Mouse (Mus musculus) midbrain, embryonic 15.5 days (tissue): Measurements from ENCODE around the gene Gsc2. TPM values are rescaled to one million over a fixed set of nuclear protein-coding genes. Genes with fewer than 3 reads are reported as not detected.

Experiments used
- ATAC-seq: fragments of 200-750 bp; cut with Nextera tagmentation; replicated peaks from 2 replicates; pipeline ENCODE4 v1.8.0; 2017; ENCODE audit warnings: moderate TSS enrichment
- H3K27ac ChIP-seq: fragments of 300-500 bp; sonication (generic); 2 replicates; pipeline ENCODE4 v1.5.1; 2015; ENCODE audit warnings: mild to moderate bottlenecking, inconsistent platforms
- H3K27me3 ChIP-seq: fragments of 300-500 bp; sonication (generic); replicated peaks from 2 replicates; pipeline ENCODE4 v1.6.1; 2015; ENCODE audit warnings: inconsistent platforms
- H3K36me3 ChIP-seq: fragments of 300-500 bp; sonication (generic); replicated peaks from 2 replicates; pipeline ENCODE4 v1.6.1; 2015; ENCODE audit warnings: inconsistent platforms
- H3K4me1 ChIP-seq: fragments of 300-500 bp; sonication (generic); 2 replicates; pipeline ENCODE4 v1.6.1; 2015; ENCODE audit warnings: inconsistent platforms
- H3K4me2 ChIP-seq: fragments of 300-500 bp; sonication (generic); 2 replicates; pipeline ENCODE4 v1.6.1; 2015; ENCODE audit warnings: inconsistent platforms, mild to moderate bottlenecking, moderate library complexity
- H3K4me3 ChIP-seq: fragments of 300-500 bp; sonication (generic); 2 replicates; pipeline ENCODE4 v1.5.1; 2015; ENCODE audit warnings: mild to moderate bottlenecking, inconsistent platforms
- H3K9ac ChIP-seq: fragments of 300-500 bp; sonication (generic); 2 replicates; pipeline ENCODE4 v1.6.1; 2015; ENCODE audit warnings: mild to moderate bottlenecking, inconsistent platforms
- H3K9me3 ChIP-seq: fragments of 300-500 bp; sonication (generic); 2 replicates; pipeline ENCODE4 v1.6.1; 2016; ENCODE audit warnings: inconsistent platforms
- WGBS: fragments of 180-500 bp; shearing (Covaris S2); methylation state at CpG from one replicate; pipeline ENCODE4 v1.1.7; 2015; ENCODE audit warnings: mixed read lengths; 5-methylcytosine and 5-hydroxymethylcytosine counted together
- polyA plus RNA-seq: library from polyadenylated mRNA; unstranded; fragments of >200 nt; fragmentation: Nextera tagmentation; extraction: Ambion mirVana; gene quantifications from 2 replicates; pipeline ENCODE4 v1.2.1, GENCODE M21; 2015

The Gsc2 gene
- polyA plus RNA-seq, 1 experiment from 2014 or later = 1.1 TPM

DNA sequence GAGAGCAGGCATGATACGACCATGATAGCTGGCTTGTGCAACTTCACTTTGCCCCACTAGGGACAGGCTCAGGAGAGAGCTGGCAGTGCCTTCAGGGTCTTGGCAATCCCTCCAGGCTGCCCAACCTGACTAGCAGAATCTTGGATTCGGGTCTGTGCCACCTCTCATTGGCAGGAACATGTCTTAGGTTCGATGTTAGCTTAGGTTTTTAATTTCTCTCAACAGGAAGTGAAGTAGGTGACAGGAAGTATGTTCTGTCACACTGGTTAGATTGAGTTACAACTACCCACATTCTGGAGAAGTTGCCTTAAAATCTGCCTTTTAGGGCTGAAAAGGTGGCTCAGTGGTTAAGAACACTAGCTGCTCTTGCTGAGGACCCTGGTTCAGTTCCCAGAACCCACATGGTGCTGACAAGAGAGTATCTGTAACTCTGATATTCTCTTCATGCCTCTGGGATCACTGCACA lies 19.6 kb upstream of the Gsc2 start:
- ATAC-seq = no peak
- 0 out of 2 replicates have a peak, but pooled peaks cover 3% of the 10 kb centered on the region for H3K27me3 ChIP-seq
- no peak overlapping the region for H3K4me3 ChIP-seq
- H3K27ac ChIP-seq = no peak overlapping the region
- H3K9ac ChIP-seq = no peak overlapping the region
- H3K36me3 ChIP-seq = no peaks in the 10 kb centered on the region
- H3K9me3 ChIP-seq = no peaks in the 10 kb centered on the region
- no peak overlapping the region for H3K4me2 ChIP-seq
- WGBS = 55% methylated on average over 3 of the region's 3 CpGs
- no peaks in the 10 kb centered on the region; the same call in 1 of the 2 replicates for H3K4me1 ChIP-seq

DNA sequence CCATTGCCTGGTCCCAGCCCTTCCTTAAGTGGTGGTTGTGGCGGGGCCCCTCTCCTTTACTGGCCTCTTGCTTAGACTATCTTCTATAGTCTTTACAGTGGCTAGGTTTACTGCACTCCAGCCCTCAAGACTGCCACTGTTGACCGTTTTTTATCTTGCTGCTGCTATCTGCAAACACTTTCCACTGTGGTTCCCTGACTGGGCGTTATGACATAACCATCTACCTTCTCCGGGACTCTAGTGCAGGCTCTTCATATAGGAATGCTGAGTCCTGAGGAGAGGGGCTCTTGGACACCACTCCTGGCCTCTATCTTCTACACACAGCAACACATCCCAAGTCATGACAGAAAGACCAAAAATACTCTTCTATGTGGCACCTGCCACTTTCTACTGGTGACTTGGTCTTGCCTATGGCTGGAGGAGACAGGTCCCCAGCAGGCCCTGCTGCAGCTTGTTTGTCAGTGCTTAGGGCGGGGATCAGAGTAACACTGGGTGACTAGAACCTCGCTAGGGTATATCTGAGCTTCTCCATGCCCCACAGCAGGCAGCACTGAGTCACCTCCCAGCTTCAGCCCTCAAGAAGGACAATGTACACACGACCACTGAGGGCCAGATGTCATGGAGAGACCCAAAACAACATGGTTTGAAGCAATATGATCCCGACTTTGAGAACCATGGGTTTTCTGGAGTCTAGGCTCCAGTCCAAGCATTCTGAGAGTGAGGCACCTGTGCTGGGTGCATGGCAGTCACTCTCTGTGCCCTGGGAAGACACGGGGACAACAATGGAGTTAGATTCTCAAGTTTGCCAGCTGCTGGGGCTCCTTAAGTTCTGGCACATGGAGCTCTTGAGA lies 19.0 kb upstream of the Gsc2 start:
- Histone ChIP-seq H3K9ac (no peak overlapping the region), H3K4me2 (no peak overlapping the region), H3K9me3 (no peaks in the 10 kb centered on the region), H3K27me3 (0 out of 2 replicates have a peak, but pooled peaks cover 3% of the 10 kb centered on the region), H3K36me3 (no peaks in the 10 kb centered on the region), H3K4me3 (no peak overlapping the region), H3K4me1 (peaks cover 2% of the 10 kb centered on the region), H3K27ac (no peak overlapping the region)
- WGBS = 72% methylated on average over 9 of the region's 9 CpGs
- ATAC-seq = no peak

DNA sequence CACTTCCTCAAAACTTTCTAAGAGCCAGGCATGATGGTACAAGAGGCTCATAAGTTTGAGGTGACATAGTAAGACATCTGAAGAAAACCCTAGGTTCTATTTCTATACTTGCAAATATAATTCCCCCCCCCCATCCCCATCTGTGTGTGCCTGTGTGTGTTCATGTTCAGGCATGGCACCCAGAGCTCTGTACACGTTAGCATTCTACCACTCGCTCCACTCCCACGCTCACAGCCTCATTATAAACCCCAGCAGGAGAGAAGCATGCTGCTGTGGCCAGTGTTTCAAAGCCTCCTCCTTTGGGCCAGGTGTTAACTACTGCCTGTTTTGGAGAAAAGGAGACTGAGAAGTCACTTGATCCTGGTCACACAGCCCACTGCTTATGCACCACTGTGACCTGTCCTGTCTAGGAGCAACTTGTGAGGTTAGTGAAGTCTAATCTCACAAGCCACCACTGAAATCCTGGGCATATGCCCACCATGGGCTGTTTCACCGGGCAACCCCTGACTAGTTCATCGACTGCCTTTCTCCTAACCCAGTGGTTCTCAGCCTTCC lies 17.1 kb upstream of the Gsc2 start:
- Histone ChIP-seq H3K4me1 (peaks cover 11% of the 10 kb centered on the region), H3K27ac (no peak overlapping the region), H3K36me3 (no peaks in the 10 kb centered on the region), H3K27me3 (0 out of 2 replicates have a peak, but pooled peaks cover 3% of the 10 kb centered on the region), H3K9me3 (no peaks in the 10 kb centered on the region), H3K4me2 (no peak overlapping the region), H3K9ac (no peak overlapping the region), H3K4me3 (no peak overlapping the region)
- no peak for ATAC-seq
- 75% methylated on average over 5 of the region's 5 CpGs for WGBS

DNA sequence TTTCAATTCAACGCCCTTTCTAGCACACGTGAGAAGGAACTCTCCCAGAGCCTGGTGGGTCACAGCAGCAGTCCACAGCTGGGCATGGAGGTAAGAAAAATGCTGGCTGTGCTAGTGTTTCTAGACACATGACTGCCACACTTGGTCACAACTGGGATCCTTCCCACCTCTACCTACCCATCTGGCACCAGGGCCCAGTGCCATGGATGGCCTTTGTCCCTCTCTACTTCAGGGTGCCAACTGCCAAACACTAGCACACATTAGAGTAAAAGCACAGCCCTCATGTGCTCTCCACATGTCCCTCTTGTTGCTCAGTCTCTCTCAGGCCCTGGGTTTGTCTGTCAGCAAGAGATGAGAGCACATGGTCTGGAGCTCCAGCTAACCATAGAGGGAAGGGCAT lies 14.8 kb upstream of the Gsc2 start:
- Histone ChIP-seq H3K9me3 (no peaks in the 10 kb centered on the region), H3K4me2 (no peak overlapping the region), H3K9ac (no peak overlapping the region), H3K27ac (no peak overlapping the region), H3K4me1 (peaks cover 25% of the 10 kb centered on the region), H3K4me3 (no peak overlapping the region), H3K27me3 (no peaks in the 10 kb centered on the region), H3K36me3 (no peaks in the 10 kb centered on the region; the same call in 1 of the 2 replicates)
- 37% methylated on average over 2 of the region's 2 CpGs for WGBS
- ATAC-seq = no peak

DNA sequence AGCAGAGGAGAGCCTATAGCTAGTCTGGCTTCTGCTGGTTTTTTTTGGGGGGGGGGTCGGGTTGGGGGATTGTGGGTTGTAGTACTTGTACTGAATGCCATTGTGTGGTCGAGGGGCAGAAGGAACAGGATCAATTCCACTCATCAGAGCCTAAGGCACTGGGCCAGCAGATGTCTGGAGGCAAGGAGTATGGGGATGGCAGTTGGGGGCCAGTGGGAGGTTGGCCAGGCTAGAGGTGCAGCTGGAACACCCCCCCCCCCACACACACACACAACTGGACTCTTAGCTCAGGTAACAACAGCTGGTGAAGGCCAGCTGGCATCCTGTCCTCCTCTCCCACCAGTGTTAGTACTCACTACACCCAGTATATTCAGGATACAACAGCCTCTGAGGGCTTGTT lies 14.4 kb upstream of the Gsc2 start:
- Histone ChIP-seq H3K9ac (no peak overlapping the region), H3K27ac (peak overlapping the region; percentile 92), H3K4me1 (peaks cover 25% of the 10 kb centered on the region), H3K36me3 (no peaks in the 10 kb centered on the region; the same call in 1 of the 2 replicates), H3K27me3 (no peaks in the 10 kb centered on the region), H3K4me3 (peak overlapping the region; percentile 85; the same call in 1 of the 2 replicates), H3K4me2 (peak overlapping the region; percentile 91), H3K9me3 (no peaks in the 10 kb centered on the region)
- 6% methylated on average over 2 of the region's 2 CpGs for WGBS
- ATAC-seq = peak; percentile 4

DNA sequence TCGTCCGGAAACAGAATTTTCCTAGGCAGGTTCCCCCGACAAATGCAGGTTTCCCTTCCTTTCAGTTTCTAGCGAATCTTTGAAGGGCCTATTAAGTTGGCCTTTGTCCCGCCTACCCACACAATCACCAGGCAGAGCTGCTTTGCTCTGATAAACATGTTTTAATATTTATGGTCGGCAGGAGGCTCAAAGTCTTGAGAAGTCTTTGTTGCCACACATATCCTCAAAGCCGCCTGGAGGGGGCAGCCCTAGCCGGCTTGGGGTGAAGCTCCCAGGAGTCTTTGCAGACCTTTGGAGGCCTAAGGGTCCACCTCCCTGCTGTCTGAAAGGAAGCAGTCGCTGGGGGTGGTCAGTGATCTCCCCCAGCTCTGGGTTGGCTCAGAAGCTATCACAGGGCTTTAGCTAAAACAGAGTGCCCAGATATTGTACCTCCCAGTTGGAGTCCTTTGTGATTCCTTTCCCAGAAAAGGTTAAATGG lies 13.8 kb upstream of the Gsc2 start:
- Histone ChIP-seq H3K4me1 (peaks cover 26% of the 10 kb centered on the region), H3K27me3 (no peaks in the 10 kb centered on the region), H3K27ac (peak overlapping the region; percentile 92), H3K9ac (peak overlapping the region; percentile 84), H3K36me3 (no peaks in the 10 kb centered on the region; the same call in 1 of the 2 replicates), H3K4me3 (peak overlapping the region; percentile 85), H3K4me2 (peak overlapping the region; percentile 91), H3K9me3 (no peaks in the 10 kb centered on the region)
- WGBS = under 1% methylated on average over 9 of the region's 9 CpGs
- ATAC-seq = peak; percentile 65

DNA sequence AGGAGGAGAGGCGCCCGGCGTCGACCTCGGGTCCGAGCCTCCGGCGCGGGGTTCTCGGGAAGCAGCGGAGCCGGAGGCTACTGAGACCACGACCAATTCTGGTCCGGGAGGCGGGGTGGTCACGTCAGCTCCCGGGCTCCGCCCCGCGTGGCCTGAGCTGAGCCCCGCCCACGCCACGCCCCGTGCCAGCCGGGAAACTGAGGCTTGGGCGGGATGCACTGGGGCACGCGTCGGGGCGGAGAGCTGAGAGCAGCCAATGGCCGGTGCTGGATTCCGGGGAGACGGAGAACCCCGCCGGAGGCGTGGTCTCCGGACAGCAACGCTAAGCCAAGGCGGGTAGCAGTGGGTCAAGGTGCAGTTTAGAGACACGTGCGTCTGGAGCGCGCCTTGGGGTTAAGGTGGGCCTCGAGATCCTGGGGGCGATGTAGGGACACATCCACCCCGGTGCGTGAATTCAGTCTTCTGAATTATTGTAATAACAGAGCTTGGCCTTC lies 13.3 kb upstream of the Gsc2 start, which contains the start of gene Slc25a1:
Gene Slc25a1, minus strand, starts transcription at position 133 of the 494 bp plus-strand sequence.
- under 1% methylated on average over 47 of the region's 47 CpGs for WGBS
- H3K9ac ChIP-seq = peak within 1 kb of the TSS; percentile 84
- peaks cover 31% of the 10 kb centered on the region for H3K4me1 ChIP-seq
- no peaks in the 10 kb centered on the region for H3K9me3 ChIP-seq
- peak within 1 kb of the TSS; percentile 92 for H3K27ac ChIP-seq
- peak within 1 kb of the TSS; percentile 91 for H3K4me2 ChIP-seq
- H3K27me3 ChIP-seq = no peaks in the 10 kb centered on the region
- H3K36me3 ChIP-seq = no peaks in the 10 kb centered on the region; the same call in 1 of the 2 replicates
- ATAC-seq = peak; percentile 89
- peak within 1 kb of the TSS; percentile 85 for H3K4me3 ChIP-seq

DNA sequence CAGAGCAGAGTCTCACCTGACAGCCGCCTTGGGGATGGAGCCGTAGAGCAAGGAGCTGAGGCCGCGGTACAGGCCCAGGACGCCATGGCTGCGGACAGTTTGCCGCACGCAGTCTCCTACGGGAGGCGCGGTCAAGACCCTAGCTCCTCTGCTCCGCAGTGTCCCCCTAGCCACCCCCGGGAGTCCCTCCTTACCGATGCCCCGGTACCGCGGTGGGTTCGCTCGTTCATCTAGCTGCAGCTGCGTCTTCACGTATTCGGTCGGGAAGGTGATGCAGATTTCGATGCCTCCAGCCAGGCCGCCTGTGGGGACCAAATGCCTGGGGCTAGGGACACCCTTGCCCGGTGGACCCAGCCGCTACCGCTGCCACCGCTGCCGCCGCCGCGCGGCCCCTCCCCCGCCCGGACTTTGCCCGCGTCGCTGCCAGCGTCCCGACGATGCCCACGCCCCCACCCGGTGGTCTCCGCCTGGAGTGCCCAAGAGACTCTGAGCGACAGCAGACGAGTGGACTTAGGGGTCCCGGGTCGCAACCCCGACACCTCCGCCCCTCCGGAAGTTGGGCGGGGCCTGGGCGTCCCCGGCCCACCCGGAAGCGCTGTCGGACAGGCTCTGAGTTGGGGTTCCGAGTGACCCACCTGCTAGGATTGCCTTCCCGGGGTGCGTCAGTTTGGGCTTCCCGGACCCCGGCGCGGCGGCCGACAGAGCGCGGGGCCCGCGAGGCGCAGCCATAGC lies 12.7 kb upstream of the Gsc2 start:
- H3K27me3 ChIP-seq = no peaks in the 10 kb centered on the region
- under 1% methylated on average over 65 of the region's 72 CpGs for WGBS
- H3K4me1 ChIP-seq = peaks cover 37% of the 10 kb centered on the region
- H3K36me3 ChIP-seq = no peaks in the 10 kb centered on the region; the same call in 1 of the 2 replicates
- ATAC-seq = peak; percentile 35
- H3K27ac ChIP-seq = peak overlapping the region; percentile 92
- peak overlapping the region; percentile 91 for H3K4me2 ChIP-seq
- no peaks in the 10 kb centered on the region for H3K9me3 ChIP-seq
- H3K4me3 ChIP-seq = peak overlapping the region; percentile 85
- peak overlapping the region; percentile 84 for H3K9ac ChIP-seq

DNA sequence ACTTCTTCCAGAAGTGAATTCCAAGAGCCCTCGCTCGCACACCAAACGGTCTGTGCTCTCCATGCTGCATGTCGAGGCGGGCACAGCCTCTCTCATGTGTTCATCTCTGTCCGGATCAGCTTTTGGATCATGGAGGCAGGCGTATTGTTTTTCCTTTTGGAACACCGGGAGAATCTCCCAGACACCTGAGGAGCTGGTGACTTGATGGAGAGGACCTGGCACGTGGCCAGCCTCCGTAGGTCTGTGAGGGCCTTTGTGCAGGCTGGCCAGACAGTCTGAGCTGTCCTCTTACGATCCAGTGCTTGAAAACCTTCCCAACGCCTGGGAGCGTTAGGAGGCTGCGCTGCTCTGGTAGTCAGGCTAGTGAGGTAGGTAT lies 7.3 kb upstream of the Gsc2 start:
- WGBS = 1% methylated on average over 14 of the region's 14 CpGs
- peaks cover 43% of the 10 kb centered on the region for H3K4me1 ChIP-seq

DNA sequence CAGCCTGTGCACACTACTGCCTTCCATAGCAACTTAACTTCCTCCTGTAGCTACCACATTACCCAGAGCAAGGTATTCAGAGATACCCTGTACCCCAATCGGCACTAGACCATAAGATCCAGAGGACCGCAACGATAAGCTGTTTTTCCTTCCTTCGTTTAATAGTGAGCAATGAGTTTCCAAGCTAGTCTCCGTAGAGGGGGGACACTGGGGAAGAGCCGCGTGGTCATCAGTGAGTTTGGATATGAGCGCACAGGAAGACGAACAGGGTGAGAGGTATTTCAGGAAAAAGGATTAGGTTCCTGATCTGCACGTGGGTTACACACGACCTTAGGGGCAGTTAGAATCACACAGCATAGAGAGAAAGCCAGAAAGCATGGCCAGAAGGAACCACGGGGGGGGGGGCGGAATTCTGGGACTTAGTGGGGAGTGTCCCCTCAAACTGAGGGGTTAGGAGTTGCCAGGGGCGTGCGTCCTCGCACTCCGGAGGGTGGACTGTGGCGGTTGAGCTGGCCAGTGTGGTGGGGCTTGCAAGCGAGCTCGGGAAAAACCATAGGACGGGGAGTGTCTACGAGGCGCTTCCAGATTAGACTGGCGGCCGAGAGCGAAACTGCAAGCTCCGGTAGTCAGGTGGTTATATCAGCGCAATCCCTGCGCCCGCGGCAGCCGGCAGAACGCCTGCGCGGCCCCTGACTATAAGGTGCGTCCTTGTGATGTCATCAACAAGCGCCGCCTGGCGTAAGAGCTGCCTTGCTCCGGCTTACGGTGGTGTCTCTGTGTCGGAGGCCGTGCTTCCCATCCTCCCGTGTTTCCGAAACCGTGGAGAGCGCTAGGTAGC lies 6.7 kb upstream of the Gsc2 start:
- Histone ChIP-seq H3K4me3 (peak overlapping the region; percentile 84), H3K27ac (peak overlapping the region; percentile 89), H3K4me1 (peaks cover 37% of the 10 kb centered on the region), H3K9ac (peak overlapping the region; percentile 97), H3K27me3 (peaks cover 19% of the 10 kb centered on the region), H3K4me2 (peak overlapping the region; percentile 97), H3K36me3 (no peaks in the 10 kb centered on the region; the same call in 1 of the 2 replicates), H3K9me3 (no peaks in the 10 kb centered on the region)
- peak; percentile 94 for ATAC-seq
- WGBS = under 1% methylated on average over 47 of the region's 47 CpGs

More for the DNA sequence above, 7.3 kb upstream of the Gsc2 start:
- peak; percentile 24 for ATAC-seq
- Histone ChIP-seq H3K27ac (peak overlapping the region; percentile 89), H3K9ac (peak overlapping the region; percentile 97), H3K4me2 (peak overlapping the region; percentile 97), H3K9me3 (no peaks in the 10 kb centered on the region), H3K4me3 (peak overlapping the region; percentile 84), H3K36me3 (no peaks in the 10 kb centered on the region; the same call in 1 of the 2 replicates), H3K27me3 (peaks cover 12% of the 10 kb centered on the region)

DNA sequence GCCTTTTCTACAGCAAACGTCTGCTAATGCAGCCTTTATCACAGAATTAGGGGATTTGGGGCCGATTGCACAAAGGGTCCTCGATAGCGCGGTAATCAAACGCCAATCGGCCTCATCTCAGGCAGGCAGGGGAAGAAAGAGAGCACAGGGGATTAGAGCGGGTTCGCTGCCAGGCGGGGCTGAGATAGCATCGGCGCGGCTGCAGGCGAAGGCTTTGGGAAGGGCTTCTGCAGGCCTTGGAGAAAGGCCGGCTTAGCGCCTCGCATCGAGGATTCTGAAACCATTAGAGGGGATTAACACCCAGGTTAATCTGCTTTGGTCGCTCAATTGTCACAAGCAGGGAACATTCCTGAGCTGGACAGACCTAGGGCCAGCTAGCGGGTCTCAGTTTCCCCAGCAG lies 5.7 kb upstream of the Gsc2 start:
- no peak for ATAC-seq
- Histone ChIP-seq H3K36me3 (no peaks in the 10 kb centered on the region), H3K9me3 (no peaks in the 10 kb centered on the region), H3K4me2 (peak overlapping the region; percentile 97), H3K27me3 (peaks cover 28% of the 10 kb centered on the region), H3K4me1 (peaks cover 28% of the 10 kb centered on the region), H3K9ac (peak overlapping the region; percentile 28; the same call in 1 of the 2 replicates), H3K27ac (peak overlapping the region; percentile 89; the same call in 1 of the 2 replicates), H3K4me3 (0 out of 2 replicates have a peak overlapping the region, but pooled peaks have one; percentile 2)
- 2% methylated on average over 20 of the region's 20 CpGs for WGBS
